Mouse (Mus musculus) brain, adult 10 weeks (tissue): ENCODE data around the gene Zfp280b. TPM values are rescaled to one million over a fixed set of nuclear protein-coding genes. Genes with fewer than 3 reads are reported as not detected.

Source experiments
- polyA plus RNA-seq: library from polyadenylated mRNA; stranded (reverse); fragments of 350-450 nt; fragmentation: Illumina TruSeq; extraction: RNeasy Lipid Tissue Mini Kit (QIAGEN cat#74804); gene quantifications from one replicate; pipeline ENCODE4 v1.2.3, GENCODE M21; 2015; ENCODE audit warnings: low read depth, low replicate concordance

The Zfp280b gene
- polyA plus RNA-seq = 10.4 TPM

DNA sequence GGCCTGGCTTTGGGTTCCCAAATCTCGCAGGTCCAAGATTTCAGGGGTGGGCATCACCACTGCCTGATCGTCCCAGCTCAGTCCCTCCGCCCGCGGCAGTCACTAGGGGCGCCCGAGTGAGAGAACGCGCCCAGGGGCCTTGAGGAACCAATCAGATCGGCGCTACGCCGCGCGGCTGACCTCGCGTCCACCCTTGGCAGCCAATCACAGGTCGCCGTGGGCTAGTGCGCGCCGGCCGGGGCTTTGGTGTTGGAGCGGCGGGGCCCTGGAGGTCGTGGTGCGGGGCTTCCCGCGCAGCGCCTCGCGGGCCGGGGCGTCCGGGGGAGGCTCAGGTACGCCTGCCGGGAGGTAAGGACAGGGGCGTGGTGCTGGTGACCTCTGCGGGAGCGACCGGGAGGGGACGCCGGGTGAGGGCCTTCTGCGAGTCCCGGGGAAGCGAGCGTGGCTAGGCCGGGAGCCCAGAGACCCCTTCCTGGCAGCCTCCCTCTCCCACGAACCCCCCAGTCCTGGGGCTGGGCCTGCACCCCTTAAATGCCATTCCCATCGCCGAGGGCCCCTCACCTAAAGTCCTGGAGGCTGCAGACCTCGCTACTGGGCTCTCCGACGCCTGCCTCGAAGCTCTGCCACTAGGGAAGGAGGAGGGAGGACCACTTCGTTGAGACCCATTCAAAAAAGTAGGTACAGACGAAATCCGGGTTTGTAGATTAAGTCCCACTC, at the start of gene Zfp280b:
Gene Zfp280b (plus strand): TSS at position 249 of the 717 bp plus-strand sequence.

Other genes with a start within 250 kb of the Zfp280b start
- 28.5 TPM for gene Gstt1, start 234.1 kb upstream of the Zfp280b start, polyA plus RNA-seq
- not detected for gene Gstt4, start 210.1 kb upstream of the Zfp280b start, polyA plus RNA-seq
- 4.0 TPM for gene Gstt2, start 195.2 kb upstream of the Zfp280b start, polyA plus RNA-seq
- 528 TPM for gene Mif, start 172.4 kb upstream of the Zfp280b start, polyA plus RNA-seq
- gene Derl3, start 139.2 kb upstream of the Zfp280b start, polyA plus RNA-seq = 2.9 TPM
- 82.4 TPM for gene Smarcb1, start 111.0 kb upstream of the Zfp280b start, polyA plus RNA-seq
- gene Chchd10, start 99.5 kb upstream of the Zfp280b start, polyA plus RNA-seq = 417 TPM
- gene Mmp11, start 96.2 kb upstream of the Zfp280b start, polyA plus RNA-seq = 2.2 TPM
- 1.7 TPM for gene Gm867, start 92.0 kb upstream of the Zfp280b start, polyA plus RNA-seq
- gene Vpreb3, start 89.6 kb upstream of the Zfp280b start, polyA plus RNA-seq = not detected
- not detected for gene Gm5134, start 78.1 kb upstream of the Zfp280b start, polyA plus RNA-seq
- gene Slc5a4b, start 78.3 kb downstream of the Zfp280b start, polyA plus RNA-seq = not detected
- not detected for gene Slc5a4a, start 114.8 kb downstream of the Zfp280b start, polyA plus RNA-seq
- 70.6 TPM for gene Prmt2, start 205.2 kb downstream of the Zfp280b start, polyA plus RNA-seq
- gene S100b, start 221.2 kb downstream of the Zfp280b start, polyA plus RNA-seq = 268 TPM